Mouse (Mus musculus) layer of hippocampus, adult 11-12 months (tissue): Measurements from ENCODE around the gene Ralgapa2.
"Not testable (repeated sequence)": the region's sequence is repeated elsewhere in the genome, so short reads cannot be mapped to it uniquely, and the experiment has no call there.

Experiments used
- DNase-seq: peaks from one replicate; pipeline ENCODE4 v3.0.0; 2022; ENCODE audit warnings: low spot score

Ralgapa2 gene

GRCm38 (mm10) chr2:146498298-146498697 lies 13.8 kb downstream of the Ralgapa2 start:
- no peak for DNase-seq

GRCm38 (mm10) chr2:146496995-146497394 lies 15.1 kb downstream of the Ralgapa2 start:
- no peak for DNase-seq

GRCm38 (mm10) chr2:146495781-146496180 lies 16.4 kb downstream of the Ralgapa2 start:
- peak; percentile 39 for DNase-seq

GRCm38 (mm10) chr2:146493354-146493946 lies 18.7 kb downstream of the Ralgapa2 start:
- DNase-seq: no peak

GRCm38 (mm10) chr2:146491830-146492610 lies 20.1 kb downstream of the Ralgapa2 start:
- DNase-seq: no peak

GRCm38 (mm10) chr2:146490926-146491325 lies 21.2 kb downstream of the Ralgapa2 start:
- DNase-seq: no peak

- DNase-seq: no peak
Measured at GRCm38 (mm10) chr2:146488291-146488690, 23.9 kb downstream of the Ralgapa2 start.

- no peak for DNase-seq
Measured at GRCm38 (mm10) chr2:146482859-146483258, 29.3 kb downstream of the Ralgapa2 start.

GRCm38 (mm10) chr2:146477491-146477890 lies 34.7 kb downstream of the Ralgapa2 start:
- no peak for DNase-seq

- DNase-seq: no peak
Measured at GRCm38 (mm10) chr2:146476428-146476972, 35.6 kb downstream of the Ralgapa2 start.

GRCm38 (mm10) chr2:146476001-146476400 lies 36.1 kb downstream of the Ralgapa2 start:
- DNase-seq: no peak

GRCm38 (mm10) chr2:146470947-146471346 lies 41.2 kb downstream of the Ralgapa2 start:
- DNase-seq: no peak

- peak; percentile 44 for DNase-seq
Measured at GRCm38 (mm10) chr2:146469707-146470420, 42.3 kb downstream of the Ralgapa2 start.

GRCm38 (mm10) chr2:146468898-146469297 lies 43.2 kb downstream of the Ralgapa2 start:
- DNase-seq: no peak

GRCm38 (mm10) chr2:146468016-146468415 lies 44.1 kb downstream of the Ralgapa2 start:
- no peak for DNase-seq

GRCm38 (mm10) chr2:146466811-146467210 lies 45.3 kb downstream of the Ralgapa2 start:
- not testable (repeated sequence) for DNase-seq

- DNase-seq: no peak
Measured at GRCm38 (mm10) chr2:146457494-146457893, 54.6 kb downstream of the Ralgapa2 start.

- DNase-seq: no peak
Measured at GRCm38 (mm10) chr2:146456612-146457011, 55.5 kb downstream of the Ralgapa2 start.

GRCm38 (mm10) chr2:146456062-146456461 lies 56.1 kb downstream of the Ralgapa2 start:
- DNase-seq: no peak

GRCm38 (mm10) chr2:146444009-146444408 lies 68.1 kb downstream of the Ralgapa2 start:
- no peak for DNase-seq

GRCm38 (mm10) chr2:146443291-146443875 lies 68.8 kb downstream of the Ralgapa2 start:
- no peak for DNase-seq

GRCm38 (mm10) chr2:146441711-146442110 lies 70.4 kb downstream of the Ralgapa2 start:
- no peak for DNase-seq
